Mouse (Mus musculus) midbrain, embryonic 12.5 days (tissue): ENCODE data around the gene Siah2. TPM values are rescaled to one million over a fixed set of nuclear protein-coding genes. Genes with fewer than 3 reads are reported as not detected.

Source experiments
- ATAC-seq: fragments of 200-750 bp; cut with Nextera tagmentation; 2 replicates; pipeline ENCODE4 v1.8.0; 2017; ENCODE audit warnings: low read depth, moderate TSS enrichment, moderate library complexity; ENCODE audit not compliant: low FRiP score
- H3K27ac ChIP-seq: fragments of 300-500 bp; sonication (generic); replicated peaks from 2 replicates; pipeline ENCODE4 v1.5.1; 2016; ENCODE audit warnings: mild to moderate bottlenecking
- H3K27me3 ChIP-seq: fragments of 300-500 bp; sonication (generic); 2 replicates; pipeline ENCODE4 v1.6.1; 2016; ENCODE audit warnings: mild to moderate bottlenecking
- H3K36me3 ChIP-seq: fragments of 300-500 bp; sonication (generic); 2 replicates; pipeline ENCODE4 v1.6.1; 2016
- H3K4me1 ChIP-seq: fragments of 300-500 bp; sonication (generic); 2 replicates; pipeline ENCODE4 v1.6.1; 2016
- H3K4me2 ChIP-seq: fragments of 300-500 bp; sonication (generic); replicated peaks from 2 replicates; pipeline ENCODE4 v1.6.1; 2016; ENCODE audit warnings: mild to moderate bottlenecking, moderate library complexity
- H3K4me3 ChIP-seq: fragments of 300-500 bp; sonication (generic); 2 replicates; pipeline ENCODE4 v1.5.1; 2016; ENCODE audit warnings: mild to moderate bottlenecking
- H3K9ac ChIP-seq: fragments of 300-500 bp; sonication (generic); replicated peaks from 2 replicates; pipeline ENCODE4 v1.6.1; 2016; ENCODE audit warnings: mild to moderate bottlenecking, moderate library complexity
- H3K9me3 ChIP-seq: fragments of 300-500 bp; sonication (generic); 2 replicates; pipeline ENCODE4 v1.6.1; 2016; ENCODE audit warnings: mild to moderate bottlenecking
- WGBS: fragments of 180-500 bp; shearing (Covaris S2); methylation state at CpG from one replicate; pipeline ENCODE4 v1.1.7; 2016; 5-methylcytosine and 5-hydroxymethylcytosine counted together
- polyA plus RNA-seq: library from polyadenylated mRNA; unstranded; fragments of >200 nt; fragmentation: Nextera tagmentation; extraction: Ambion mirVana; gene quantifications from 2 replicates; pipeline ENCODE4 v1.2.1, GENCODE M21; 2016

The Siah2 gene
- polyA plus RNA-seq, 1 experiment from 2014 or later: 5.8 TPM

DNA sequence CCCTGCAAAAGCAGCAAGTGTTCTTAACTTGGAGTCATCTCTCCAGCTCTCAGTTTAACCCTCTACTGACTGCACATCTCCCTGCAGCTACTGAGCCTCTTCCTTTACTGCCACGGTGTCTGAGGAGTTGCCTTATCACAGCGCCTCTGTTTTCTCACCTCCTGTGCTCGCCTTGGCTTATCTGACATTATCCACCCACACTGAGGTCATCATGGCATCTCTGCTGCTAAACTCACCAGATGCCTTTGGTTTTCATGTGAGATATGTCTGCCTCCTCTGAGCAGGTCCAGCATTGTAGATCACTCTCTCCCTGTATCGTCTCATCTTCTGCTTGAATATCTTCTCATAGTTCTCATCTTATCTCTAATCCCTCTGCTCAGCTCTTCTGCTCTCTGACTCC is 41.9 kb downstream of the Siah2 start:
- Histone ChIP-seq H3K36me3 (no peaks in the 10 kb centered on the region), H3K4me3 (no peak overlapping the region), H3K27ac (no peak overlapping the region), H3K27me3 (no peaks in the 10 kb centered on the region), H3K9me3 (no peaks in the 10 kb centered on the region), H3K4me1 (no peaks in the 10 kb centered on the region), H3K4me2 (no peak overlapping the region), H3K9ac (no peak overlapping the region)
- ATAC-seq: no peak
- 88% methylated on average over 4 of the region's 4 CpGs for WGBS

DNA sequence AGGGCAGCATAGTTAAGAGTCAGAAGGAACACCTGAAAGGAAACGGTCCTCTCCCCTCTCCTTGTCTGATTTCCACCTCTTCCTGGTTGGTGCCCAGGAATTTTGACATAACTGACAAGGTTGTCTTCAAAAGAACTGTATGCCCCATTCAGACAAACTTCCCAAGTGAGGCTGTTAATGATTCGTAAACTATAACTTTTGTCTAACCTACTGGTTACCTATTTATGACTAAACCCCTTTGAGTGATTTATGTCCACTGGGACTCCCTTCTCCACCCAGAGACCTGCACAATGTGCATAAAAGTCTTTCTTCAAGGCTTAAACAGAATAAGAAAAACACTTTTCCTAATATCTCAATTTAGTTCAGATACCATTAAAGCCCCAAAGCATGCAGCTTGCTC is 45.0 kb downstream of the Siah2 start:
- WGBS: 84% methylated on average over 2 of the region's 2 CpGs
- no peak overlapping the region for H3K9ac ChIP-seq
- ATAC-seq: no peak
- H3K4me3 ChIP-seq: no peak overlapping the region
- H3K36me3 ChIP-seq: no peaks in the 10 kb centered on the region
- H3K27ac ChIP-seq: no peak overlapping the region
- no peaks in the 10 kb centered on the region for H3K27me3 ChIP-seq
- H3K9me3 ChIP-seq: no peaks in the 10 kb centered on the region
- no peak overlapping the region for H3K4me2 ChIP-seq
- no peaks in the 10 kb centered on the region for H3K4me1 ChIP-seq

DNA sequence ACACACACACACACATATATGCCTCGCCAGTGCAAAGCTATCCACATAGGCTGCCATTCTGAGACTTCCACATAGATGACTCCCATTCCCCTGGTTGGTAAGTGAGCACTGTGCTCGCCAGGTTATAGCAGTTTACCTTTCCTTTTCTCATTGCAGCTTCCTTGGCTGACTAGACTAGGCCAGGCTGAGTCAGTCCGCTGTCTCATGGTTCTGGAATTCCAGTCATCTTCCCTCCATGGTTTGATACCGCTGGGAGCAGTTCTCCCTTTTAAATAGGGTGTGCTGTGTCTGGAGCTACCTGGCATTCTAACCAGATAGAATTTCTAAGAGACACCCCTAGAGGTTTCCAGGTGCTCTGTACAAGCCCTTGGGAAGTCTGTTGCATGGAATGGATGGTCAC is 46.0 kb downstream of the Siah2 start:
- Histone ChIP-seq H3K27ac (no peak overlapping the region), H3K4me2 (no peak overlapping the region), H3K4me3 (no peak overlapping the region), H3K36me3 (no peaks in the 10 kb centered on the region), H3K9ac (no peak overlapping the region), H3K4me1 (no peaks in the 10 kb centered on the region), H3K9me3 (no peaks in the 10 kb centered on the region), H3K27me3 (no peaks in the 10 kb centered on the region)
- no peak for ATAC-seq
- WGBS: 84% methylated on average over 4 of the region's 4 CpGs

DNA sequence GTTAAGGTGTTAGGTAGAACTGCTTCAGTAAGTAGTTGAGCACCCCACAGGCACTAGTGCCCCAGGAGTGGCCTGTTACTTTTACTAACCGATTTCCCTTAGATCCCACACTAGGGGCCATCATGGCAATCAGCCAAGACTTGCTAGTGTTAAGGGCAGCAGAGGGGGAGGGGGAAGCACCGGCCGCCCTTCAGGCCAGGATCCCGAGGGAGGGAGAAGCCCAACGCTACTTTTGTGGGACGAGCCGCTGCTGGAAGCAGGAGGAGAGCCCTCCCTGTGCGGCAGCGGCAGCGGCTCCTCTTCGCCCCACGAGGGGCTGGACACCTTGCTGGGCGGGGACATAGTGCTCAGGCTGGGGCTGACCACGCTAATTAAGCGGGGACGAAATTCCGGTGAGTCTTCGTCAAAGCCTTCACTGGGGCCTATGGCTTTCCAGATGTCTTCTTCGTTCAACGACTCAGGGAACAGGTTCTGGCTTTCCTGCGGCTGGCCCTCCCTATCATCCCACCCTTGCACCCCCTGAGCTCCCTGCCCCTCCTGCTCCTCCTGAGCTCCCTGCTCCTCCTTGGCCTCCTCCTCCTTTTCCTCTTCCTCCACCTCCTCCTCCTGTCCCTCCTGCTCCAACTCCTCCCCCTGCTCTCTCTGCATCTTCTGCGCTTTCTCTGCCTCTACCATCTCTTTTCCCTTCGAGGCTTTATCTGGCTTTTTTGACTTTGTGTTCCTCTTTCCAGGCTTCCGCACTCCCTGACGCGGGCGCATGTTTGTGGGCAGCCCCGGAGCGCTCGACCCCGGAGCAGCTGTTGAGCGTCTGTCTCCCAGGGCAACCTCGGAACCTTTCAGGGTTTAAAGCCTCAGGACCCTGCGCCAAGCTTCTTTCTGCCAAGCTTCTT is 55.5 kb downstream of the Siah2 start, which contains the start of gene Erich6:
Gene Erich6 (minus strand): TSS at position 802 of the 890 bp plus-strand sequence.
- H3K9ac ChIP-seq: peak within 1 kb of the TSS; percentile 59
- peak; percentile 86 for ATAC-seq
- WGBS: under 1% methylated on average over 34 of the region's 34 CpGs
- H3K27me3 ChIP-seq: no peaks in the 10 kb centered on the region
- peak within 1 kb of the TSS; percentile 55 for H3K4me3 ChIP-seq
- no peaks in the 10 kb centered on the region for H3K36me3 ChIP-seq
- peak within 1 kb of the TSS; percentile 11; the same call in 1 of the 2 replicates for H3K27ac ChIP-seq
- H3K4me1 ChIP-seq: peaks cover 11% of the 10 kb centered on the region
- H3K4me2 ChIP-seq: peak within 1 kb of the TSS; percentile 92
- no peaks in the 10 kb centered on the region for H3K9me3 ChIP-seq

DNA sequence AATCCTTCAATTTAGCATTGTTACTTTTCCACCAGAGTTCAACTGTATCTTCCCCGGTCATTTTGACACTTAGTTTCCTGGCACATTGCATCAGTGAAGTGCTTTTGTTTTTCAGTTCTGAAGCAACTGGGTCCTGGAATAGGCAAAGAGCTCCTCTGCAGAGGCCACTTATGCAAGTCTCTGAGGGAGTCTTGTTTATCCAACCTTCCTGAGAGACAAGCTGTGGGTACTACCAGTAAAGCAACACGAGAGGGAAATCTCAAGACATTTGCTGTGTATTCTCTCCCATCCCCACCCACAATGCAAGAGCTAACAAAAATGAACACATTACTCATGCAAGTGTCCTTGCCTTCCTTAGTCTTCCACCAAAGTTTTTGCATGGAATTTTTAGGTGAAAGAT is 60.5 kb downstream of the Siah2 start:
- H3K36me3 ChIP-seq: no peaks in the 10 kb centered on the region
- 81% methylated on average over 2 of the region's 2 CpGs for WGBS
- H3K4me2 ChIP-seq: no peak overlapping the region
- no peak overlapping the region for H3K4me3 ChIP-seq
- no peaks in the 10 kb centered on the region for H3K9me3 ChIP-seq
- no peaks in the 10 kb centered on the region for H3K27me3 ChIP-seq
- no peak overlapping the region for H3K9ac ChIP-seq
- peaks cover 5% of the 10 kb centered on the region for H3K4me1 ChIP-seq
- no peak for ATAC-seq
- H3K27ac ChIP-seq: no peak overlapping the region

DNA sequence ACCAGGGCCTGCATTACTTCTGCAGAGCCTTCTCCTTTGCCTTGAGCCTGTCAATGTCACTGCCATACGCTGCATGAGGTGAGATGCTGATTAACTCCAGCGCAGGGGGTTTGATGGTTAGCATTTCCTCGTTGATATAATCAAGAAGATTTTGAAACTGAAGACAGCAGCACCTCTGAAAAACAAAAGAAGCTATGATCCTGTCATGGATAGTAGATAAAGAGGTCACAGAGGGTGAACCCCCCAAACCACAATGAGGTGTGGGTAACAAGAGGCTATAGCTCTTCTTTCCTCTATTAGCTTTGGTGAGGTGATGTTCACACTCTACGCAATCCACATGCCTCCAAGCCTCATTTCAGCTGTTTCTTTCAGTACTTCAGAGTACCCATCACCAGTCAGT is 67.2 kb downstream of the Siah2 start:
- Histone ChIP-seq H3K27me3 (no peaks in the 10 kb centered on the region), H3K9me3 (no peaks in the 10 kb centered on the region), H3K4me3 (no peak overlapping the region), H3K4me2 (no peak overlapping the region), H3K36me3 (no peaks in the 10 kb centered on the region), H3K9ac (no peak overlapping the region), H3K4me1 (no peaks in the 10 kb centered on the region), H3K27ac (no peak overlapping the region)
- ATAC-seq: no peak
- 92% methylated on average over 4 of the region's 4 CpGs for WGBS

Other genes with a start within 250 kb of the Siah2 start
- gene Eif2a, start 166.6 kb downstream of the Siah2 start, polyA plus RNA-seq: 51.5 and 51.6 TPM in 2 replicates
- gene Serp1, start 166.5 kb downstream of the Siah2 start, polyA plus RNA-seq: 111 and 118 TPM in 2 replicates
- gene Selenot, start 115.8 kb downstream of the Siah2 start, polyA plus RNA-seq: 21.7 and 23.5 TPM in 2 replicates
- gene Erich6, start 55.2 kb downstream of the Siah2 start, polyA plus RNA-seq: 0.08 and 0.20 TPM in 2 replicates
- not detected in 2 replicates for gene Mindy4b-ps, start 129.9 kb upstream of the Siah2 start, polyA plus RNA-seq
- gene Clrn1, start 192.9 kb upstream of the Siah2 start, polyA plus RNA-seq: 0.13 and 0.27 TPM in 2 replicates